Mouse (Mus musculus) brain, embryonic 18.5 days (tissue): Measurements from ENCODE around the gene Mamdc2.

Experiments
- DNase-seq: peaks from one replicate; pipeline ENCODE4 v3.0.0-alpha.2; 2012; ENCODE audit warnings: low read depth, low spot score

The Mamdc2 gene

GRCm38 (mm10) chr19:23435731-23436130 is 12.5 kb downstream of the Mamdc2 start:
- no peak for DNase-seq

DNA sequence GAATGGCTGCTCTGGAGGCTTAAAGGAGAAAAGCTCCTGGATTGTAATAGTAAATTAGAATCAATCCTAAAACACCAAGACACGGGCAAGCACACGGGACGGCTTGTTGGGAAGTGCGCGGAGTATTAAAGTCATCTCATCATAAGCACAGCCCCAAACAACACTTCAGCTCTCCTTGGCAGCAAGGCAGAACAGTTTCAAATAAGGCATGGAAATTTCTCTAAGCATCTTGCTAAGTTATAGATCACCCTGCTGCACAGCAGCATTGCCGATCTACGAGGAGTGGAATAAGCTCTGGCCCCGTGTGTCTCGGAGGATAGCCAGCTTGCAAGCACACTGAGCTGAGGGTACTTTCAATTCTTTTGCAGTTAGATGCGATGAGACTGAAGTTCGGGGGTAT is 13.8 kb downstream of the Mamdc2 start:
- DNase-seq, result no peak

GRCm38 (mm10) chr19:23417668-23418067 is 30.6 kb downstream of the Mamdc2 start:
- DNase-seq, result no peak

DNA sequence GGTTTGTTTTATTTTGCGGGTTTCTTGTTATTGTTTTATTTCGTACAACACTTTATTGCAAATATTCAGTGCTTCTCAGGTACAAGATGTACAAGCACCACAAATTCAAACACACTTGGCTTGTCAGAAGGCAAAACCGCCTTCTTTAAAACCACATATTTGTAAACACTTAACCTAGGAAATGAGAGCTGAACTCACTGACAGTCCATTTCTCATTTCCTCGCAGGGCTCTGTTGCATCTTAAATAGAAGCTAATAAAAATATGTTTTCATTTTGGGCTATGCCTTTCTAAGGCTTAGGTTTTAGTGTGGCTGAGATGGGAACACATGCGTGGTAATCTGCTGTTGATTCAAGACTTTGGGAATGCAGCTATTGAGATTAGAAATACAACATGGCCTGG is 37.4 kb downstream of the Mamdc2 start:
- DNase-seq, result no peak

- DNase-seq, result no peak
Measured at GRCm38 (mm10) chr19:23410328-23410727, 37.9 kb downstream of the Mamdc2 start.

DNA sequence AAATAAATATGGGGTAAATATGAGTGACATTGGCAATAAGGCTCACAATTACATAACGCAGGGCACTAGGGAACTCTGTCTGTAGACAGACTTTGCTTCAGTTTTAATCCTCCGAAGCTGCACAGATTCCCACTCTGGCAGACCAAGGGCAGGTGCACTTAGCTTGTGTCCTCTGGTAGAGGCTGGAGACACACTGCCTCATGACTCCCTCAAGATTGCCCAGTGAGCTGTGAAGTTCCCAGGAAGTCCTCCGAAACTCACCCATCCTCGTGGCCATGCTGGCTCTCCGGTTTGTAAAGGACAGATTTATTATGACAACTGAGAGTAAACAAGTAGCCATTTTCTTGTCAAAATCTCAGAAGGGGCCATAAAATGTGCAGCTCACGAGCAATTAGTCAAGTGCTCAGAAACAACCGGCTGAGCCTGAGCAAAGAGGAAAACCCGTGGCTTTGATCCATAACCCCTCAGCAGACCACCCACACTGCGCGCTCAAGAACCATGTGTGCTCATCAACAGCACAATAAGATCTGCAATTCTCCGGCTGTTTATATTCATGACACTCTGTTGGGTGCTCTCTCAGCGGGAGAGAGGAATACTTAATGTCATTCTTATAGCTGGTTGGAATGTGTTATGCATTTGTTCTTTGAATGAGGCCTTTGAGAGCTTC is 46.6 kb downstream of the Mamdc2 start:
- DNase-seq, result no peak

DNA sequence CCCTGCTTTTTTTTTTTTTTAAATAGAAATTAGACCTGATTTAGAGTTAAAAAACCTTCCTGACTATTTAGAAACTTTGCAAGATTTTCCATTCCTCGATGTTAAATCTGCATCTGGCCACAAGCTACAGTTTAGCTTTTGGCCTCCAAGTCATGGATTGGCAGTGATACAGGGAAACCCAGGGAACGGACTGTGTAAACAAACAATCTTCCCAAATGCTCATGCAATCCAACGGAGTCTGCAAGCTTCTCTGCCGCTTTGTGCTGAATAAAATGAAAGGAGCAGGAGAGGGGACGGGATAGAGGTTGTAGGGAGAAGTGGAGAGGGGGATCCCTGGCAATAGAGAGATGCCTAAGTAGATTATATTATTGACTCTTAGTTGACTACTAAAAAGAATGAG is 47.8 kb downstream of the Mamdc2 start:
- no peak for DNase-seq

DNA sequence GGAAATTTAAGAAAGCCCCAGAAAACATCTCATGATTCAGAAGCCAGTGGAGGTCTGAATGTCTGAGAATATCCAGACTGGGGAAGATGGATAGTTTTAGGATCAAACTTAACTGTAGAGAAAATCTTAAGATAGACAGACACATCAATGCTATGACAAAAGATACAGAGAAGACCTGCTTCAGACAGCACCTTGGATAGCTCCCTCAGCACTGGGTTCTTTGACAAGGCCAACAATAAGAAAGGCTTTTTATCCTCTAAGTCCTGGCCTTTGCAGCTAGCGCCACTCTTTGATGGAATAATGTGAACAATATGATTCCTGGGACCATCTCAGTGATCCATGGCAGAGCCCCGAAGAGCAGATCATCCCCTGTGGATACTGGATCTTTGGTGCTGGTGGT is 52.3 kb downstream of the Mamdc2 start:
- DNase-seq, result no peak

- no peak for DNase-seq
Measured at GRCm38 (mm10) chr19:23394597-23394996, 53.6 kb downstream of the Mamdc2 start.

DNA sequence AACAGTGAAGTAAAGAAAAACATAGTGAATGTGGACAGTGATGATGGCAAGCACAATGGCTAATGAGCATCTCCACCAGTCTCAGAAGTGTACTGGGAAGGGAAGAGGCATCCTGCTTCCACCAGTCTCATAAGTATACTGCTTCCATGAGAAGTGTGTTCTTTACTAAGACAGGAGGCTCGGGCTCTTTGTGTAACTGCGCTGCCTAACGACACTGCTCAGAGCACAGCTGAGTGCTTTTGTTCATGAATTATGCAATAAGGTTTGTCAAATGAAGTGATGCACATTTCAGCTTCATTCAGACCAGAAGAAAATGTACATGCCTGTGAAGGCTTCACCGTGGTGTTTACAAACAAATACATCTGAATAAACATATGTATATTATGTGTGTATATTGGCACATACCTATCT is 59.4 kb downstream of the Mamdc2 start:
- DNase-seq, result no peak

- no peak for DNase-seq
Measured at GRCm38 (mm10) chr19:23388083-23388861, 60.0 kb downstream of the Mamdc2 start.

- no peak for DNase-seq
Measured at GRCm38 (mm10) chr19:23382396-23382795, 65.8 kb downstream of the Mamdc2 start.

DNA sequence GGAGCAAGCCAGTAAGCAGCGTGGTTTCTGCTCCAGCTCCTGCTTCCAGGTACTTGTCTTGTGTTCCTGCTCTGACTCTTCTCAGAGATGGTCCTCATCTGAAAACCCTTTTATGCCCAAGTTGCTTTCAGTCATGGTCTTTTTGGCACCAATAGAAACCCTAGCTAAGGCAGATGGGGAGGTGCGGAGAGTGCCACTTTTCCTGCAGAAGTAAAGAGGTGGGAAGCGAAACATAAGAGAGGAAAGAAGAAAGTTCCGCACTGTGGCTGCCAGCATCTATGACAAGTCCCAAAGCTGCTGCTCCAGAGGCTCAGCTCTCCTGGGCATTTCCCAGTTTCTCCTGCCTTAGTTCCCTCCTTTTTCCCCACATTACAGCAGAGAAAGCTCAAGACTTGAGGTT is 67.3 kb downstream of the Mamdc2 start:
- DNase-seq, result no peak

- DNase-seq, result no peak
Measured at GRCm38 (mm10) chr19:23379752-23380504, 68.3 kb downstream of the Mamdc2 start.

DNA sequence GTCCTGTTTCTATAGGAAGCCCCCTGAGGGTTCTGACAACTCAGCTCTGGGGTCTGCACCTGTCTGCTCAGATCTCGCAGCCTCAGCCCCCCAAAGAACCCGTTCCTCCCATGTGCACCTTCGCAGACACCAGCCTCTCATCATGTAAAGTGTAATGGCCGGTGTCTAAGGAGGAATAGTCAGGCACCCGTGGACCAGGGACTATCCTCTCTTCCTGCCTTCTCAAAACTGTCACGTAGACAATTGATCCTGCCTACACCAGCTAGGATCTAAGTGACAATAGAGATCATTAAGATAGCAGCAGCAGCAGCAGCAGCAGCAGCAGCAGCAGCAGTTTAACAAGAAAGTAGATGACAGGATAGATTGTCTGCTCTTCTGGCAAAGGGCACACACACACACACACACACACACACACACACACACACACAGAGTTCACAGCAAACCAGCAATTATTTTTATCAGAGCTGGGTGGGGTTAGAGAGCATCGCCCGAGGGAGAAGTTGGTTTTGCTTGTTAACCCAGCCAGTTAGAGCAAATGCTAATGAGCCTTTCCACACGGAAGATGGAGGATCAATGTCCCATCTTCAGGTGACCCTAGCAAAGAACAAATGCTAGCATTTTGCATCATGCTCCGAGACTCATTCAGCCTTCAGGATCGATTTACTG is 71.6 kb downstream of the Mamdc2 start:
- no peak for DNase-seq

DNA sequence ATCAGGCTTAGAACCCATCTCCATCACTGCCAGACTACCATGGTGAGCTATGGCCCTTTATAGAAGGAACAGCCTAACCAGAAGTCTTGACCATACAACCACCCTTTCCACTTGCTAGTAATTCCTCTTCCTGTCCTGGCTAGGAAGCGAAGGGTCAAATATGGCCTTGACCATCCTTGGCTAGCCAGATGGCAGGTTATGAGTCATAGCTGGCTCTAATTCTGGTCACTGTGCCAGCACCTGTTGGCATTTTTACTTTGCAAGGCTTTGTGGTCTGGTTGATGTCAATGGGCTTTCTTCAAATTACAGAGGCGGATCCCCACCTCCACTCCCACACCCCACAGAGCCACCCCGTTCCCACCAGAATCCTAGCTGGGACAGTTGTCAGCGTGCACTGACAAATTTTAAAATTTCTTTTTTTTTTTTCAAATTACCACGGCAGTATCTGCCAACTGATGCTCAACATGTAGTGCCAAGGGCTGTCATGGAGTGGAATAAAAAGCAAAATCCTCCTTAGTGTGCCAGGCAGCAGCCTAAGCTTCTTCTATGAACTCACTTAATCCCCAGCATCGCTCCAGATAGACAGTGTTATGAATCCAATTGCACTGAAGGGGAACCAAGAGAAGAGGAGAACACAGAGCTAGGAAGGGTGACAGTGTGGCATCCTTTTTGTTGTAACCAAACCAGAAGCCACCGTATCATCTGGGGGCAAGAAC is 73.1 kb downstream of the Mamdc2 start:
- no peak for DNase-seq

GRCm38 (mm10) chr19:23373728-23374127 is 74.5 kb downstream of the Mamdc2 start:
- DNase-seq, result no peak

- DNase-seq, result no peak
Measured at GRCm38 (mm10) chr19:23373287-23373686, 75.0 kb downstream of the Mamdc2 start.

GRCm38 (mm10) chr19:23369275-23369674 is 79.0 kb downstream of the Mamdc2 start:
- no peak for DNase-seq

GRCm38 (mm10) chr19:23362006-23362405 is 86.2 kb downstream of the Mamdc2 start:
- DNase-seq, result no peak

DNA sequence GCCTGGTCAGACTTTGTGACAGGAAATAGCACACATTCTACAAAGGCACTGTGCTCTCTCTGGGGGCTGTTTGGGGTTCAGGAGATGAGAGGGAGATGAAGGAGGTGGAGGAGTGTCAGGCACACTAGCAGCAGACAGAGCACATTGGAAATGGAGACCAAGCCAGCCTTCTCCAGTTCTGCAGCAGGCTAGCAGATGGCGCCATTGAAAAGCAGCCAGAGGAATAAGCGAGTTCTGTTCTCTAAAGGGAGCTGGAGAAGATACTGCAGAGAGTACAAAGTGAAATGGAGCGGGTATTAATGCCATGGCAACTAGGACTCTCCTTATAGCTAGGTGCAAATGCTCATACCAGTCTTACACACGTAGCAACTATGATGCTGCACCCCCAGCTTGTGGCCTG is 87.1 kb downstream of the Mamdc2 start:
- DNase-seq, result peak; percentile 66
